Mouse (Mus musculus): ENCODE results near the gene Trpm1.
A peak's percentile ranks its signal among the peaks of the same experiment; 100 is the strongest.

DNA sequence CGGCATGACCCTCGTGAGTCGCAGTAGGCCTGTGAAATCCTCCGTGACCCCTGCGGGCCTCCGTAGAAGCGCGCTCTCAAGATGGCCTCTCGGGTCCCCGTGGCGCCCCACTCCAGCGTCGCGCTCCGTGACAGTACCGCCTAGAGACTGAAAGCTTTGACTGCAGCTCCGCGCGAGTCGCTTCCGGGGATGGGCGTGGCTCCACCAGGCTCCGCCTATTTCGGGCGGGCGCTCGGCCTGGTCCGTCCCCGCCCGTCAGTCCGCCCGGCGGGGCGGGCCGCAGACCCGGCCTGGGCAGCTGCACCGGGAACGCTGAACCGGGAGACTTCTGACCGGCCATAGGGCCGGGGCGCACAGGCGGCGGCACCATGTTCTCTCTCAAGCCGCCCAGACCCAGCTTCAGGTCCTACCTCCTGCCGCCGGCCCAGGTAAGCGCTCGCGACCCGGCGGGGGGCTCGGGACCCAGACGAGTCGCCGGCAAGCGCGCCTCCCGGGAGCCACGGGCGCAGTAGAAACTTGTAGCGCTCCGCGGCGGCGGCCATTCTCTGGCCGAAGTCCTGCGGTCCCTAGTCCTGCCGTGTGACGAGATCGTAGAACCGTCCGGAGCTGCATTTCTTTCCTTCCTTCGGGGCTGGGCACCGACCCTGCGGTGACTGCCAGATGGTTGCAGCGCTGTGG, 133.9 kb downstream of the Trpm1 start, which contains the start of gene Mtmr10:
- TF ChIP-seq CTCF (IDR thresholded peaks at IDR 0.05; ENCODE audit: insufficient read depth, low read length) (no peak), POLR2A (IDR thresholded peaks at IDR 0.05; ENCODE audit: borderline replicate concordance, extremely low read depth, low read depth, low read length) (peak; percentile 85)

All from lung, adult 2 months (tissue).